Mouse (Mus musculus): Measurements from ENCODE around the gene Slc41a1. TPM values are rescaled to one million over a fixed set of nuclear protein-coding genes. Genes with fewer than 3 reads are reported as not detected.

The Slc41a1 gene
- total and polyA plus RNA-seq, 3 experiments = 43.4 to 69.5 (median 65.9) TPM

DNA sequence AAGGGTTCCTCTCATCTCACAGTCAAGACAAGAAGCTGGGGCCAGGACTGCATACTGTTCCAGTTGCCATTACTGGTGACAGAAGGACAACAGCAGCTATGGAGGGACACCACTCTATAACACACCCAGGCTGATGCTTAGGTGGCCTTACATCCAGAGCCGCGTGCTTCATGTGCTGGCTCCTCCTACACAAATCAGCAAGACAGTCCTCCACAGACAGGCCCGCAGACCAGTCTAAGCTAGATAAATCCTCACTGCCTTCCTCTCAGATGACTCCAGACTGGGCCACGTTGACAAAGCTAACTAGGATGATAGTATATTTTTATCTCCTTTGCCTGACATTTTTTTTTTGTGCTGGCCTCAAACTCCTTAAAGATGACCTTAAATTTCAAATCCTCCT is 34.5 kb downstream of the Slc41a1 start:
- TF ChIP-seq POLR2A (IDR thresholded peaks at IDR 0.05; ENCODE audit: insufficient read depth, low read depth, low read length) = no peak
- no peak for TF ChIP-seq CTCF (IDR thresholded peaks at IDR 0.05)
- TF ChIP-seq EP300 (IDR thresholded peaks at IDR 0.05; ENCODE audit: insufficient read depth, low read depth, low read length) = no peak

DNA sequence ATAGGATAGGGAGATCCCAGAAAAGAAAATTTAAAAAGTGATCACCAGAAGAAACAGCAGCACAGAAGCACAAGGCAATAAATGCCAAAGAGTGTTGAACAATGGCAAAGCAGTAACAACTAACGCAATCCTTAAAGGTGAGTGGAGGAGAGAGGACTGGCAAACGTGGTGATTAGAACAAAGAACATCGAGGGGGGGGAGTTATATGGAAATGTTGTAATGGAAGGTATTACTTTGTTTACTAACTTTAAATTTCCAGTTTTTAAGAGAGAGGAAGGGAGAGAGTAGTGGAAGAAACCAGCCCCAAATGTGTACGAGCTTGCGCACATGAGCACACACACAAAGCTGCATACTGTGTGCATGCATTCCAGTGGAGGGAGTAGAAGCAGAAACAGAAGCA is 38.3 kb downstream of the Slc41a1 start:
- TF ChIP-seq CTCF (IDR thresholded peaks at IDR 0.05) (no peak), EP300 (IDR thresholded peaks at IDR 0.05; ENCODE audit: insufficient read depth, low read depth, low read length) (no peak), POLR2A (IDR thresholded peaks at IDR 0.05; ENCODE audit: insufficient read depth, low read depth, low read length) (no peak)
- Histone ChIP-seq H3K27ac (no peak overlapping the region), H3K4me3 (no peak overlapping the region), H3K4me1 (ENCODE audit: control insufficient read depth, insufficient read depth, low read length) (no peaks in the 10 kb centered on the region; the same call in 1 of the 2 replicates), H3K27me3 (ENCODE audit: control insufficient read depth, insufficient read depth, low read length) (no peaks in the 10 kb centered on the region), H3K9ac (ENCODE audit: low read depth, low read length) (no peak overlapping the region), H3K36me3 (ENCODE audit: control insufficient read depth, insufficient read depth, low read length) (no peaks in the 10 kb centered on the region), H3K79me2 (replicated peaks; ENCODE audit: control insufficient read depth, insufficient read depth, low read length) (no peaks in the 10 kb centered on the region)
- intact Hi-C loops (cut with DNase I) = loop anchor here (5.0 kb wide), 1 partner anchor 38 kb away; the partner anchor contains the start of gene Slc41a1
- WGBS = 84% methylated on average over 5 of the region's 5 CpGs
- no peak for DNase-seq

More for the DNA sequence above, 34.5 kb downstream of the Slc41a1 start:
- H3K9ac ChIP-seq (ENCODE audit: low read depth, low read length) = no peak overlapping the region
- no peak for DNase-seq
- 69% methylated on average over 4 of the region's 4 CpGs for WGBS
- no peaks in the 10 kb centered on the region for H3K27me3 ChIP-seq (ENCODE audit: control insufficient read depth, insufficient read depth, low read length)
- no peak overlapping the region for H3K4me3 ChIP-seq
- H3K79me2 ChIP-seq (replicated peaks; ENCODE audit: control insufficient read depth, insufficient read depth, low read length) = no peaks in the 10 kb centered on the region
- H3K27ac ChIP-seq = no peak overlapping the region
- intact Hi-C loops (cut with DNase I) = no loop called here
- no peaks in the 10 kb centered on the region; the same call in 1 of the 2 replicates for H3K4me1 ChIP-seq (ENCODE audit: control insufficient read depth, insufficient read depth, low read length)
- no peaks in the 10 kb centered on the region for H3K36me3 ChIP-seq (ENCODE audit: control insufficient read depth, insufficient read depth, low read length)

GRCm38 (mm10) chr1:131866304-131866999 is 39.2 kb downstream of the Slc41a1 start:
- H3K9ac ChIP-seq (ENCODE audit: low read depth, low read length) = no peak overlapping the region
- no peaks in the 10 kb centered on the region for H3K27me3 ChIP-seq (ENCODE audit: control insufficient read depth, insufficient read depth, low read length)
- H3K36me3 ChIP-seq (ENCODE audit: control insufficient read depth, insufficient read depth, low read length) = no peaks in the 10 kb centered on the region
- H3K79me2 ChIP-seq (replicated peaks; ENCODE audit: control insufficient read depth, insufficient read depth, low read length) = no peaks in the 10 kb centered on the region
- intact Hi-C loops (cut with DNase I) = loop anchor here (5.0 kb wide), 1 partner anchor 39 kb away; the partner anchor contains the start of gene Slc41a1
- DNase-seq = no peak
- no peak overlapping the region; the same call in 1 of the 2 replicates for H3K4me3 ChIP-seq
- H3K27ac ChIP-seq = no peak overlapping the region
- TF ChIP-seq EP300 (IDR thresholded peaks at IDR 0.05; ENCODE audit: insufficient read depth, low read depth, low read length) (no peak), POLR2A (IDR thresholded peaks at IDR 0.05; ENCODE audit: insufficient read depth, low read depth, low read length) (no peak), CTCF (IDR thresholded peaks at IDR 0.05) (no peak)
- H3K4me1 ChIP-seq (ENCODE audit: control insufficient read depth, insufficient read depth, low read length) = no peaks in the 10 kb centered on the region; the same call in 1 of the 2 replicates
- 64% methylated on average over 6 of the region's 6 CpGs for WGBS

- Histone ChIP-seq H3K27ac (peak within 1 kb of the TSS; percentile 93), H3K4me1 (ENCODE audit: control insufficient read depth, insufficient read depth, low read length) (no peaks in the 10 kb centered on the region; the same call in 1 of the 2 replicates), H3K36me3 (ENCODE audit: control insufficient read depth, insufficient read depth, low read length) (no peaks in the 10 kb centered on the region), H3K27me3 (ENCODE audit: control insufficient read depth, insufficient read depth, low read length) (no peaks in the 10 kb centered on the region), H3K9ac (ENCODE audit: low read depth, low read length) (peak within 1 kb of the TSS; percentile 86), H3K79me2 (replicated peaks; ENCODE audit: control insufficient read depth, insufficient read depth, low read length) (no peaks in the 10 kb centered on the region), H3K4me3 (peak within 1 kb of the TSS; percentile 82)
- intact Hi-C loops (cut with DNase I) = loop anchor here (1.0 to 5.0 kb wide), 2 partner anchors 40 to 43 kb away; partner anchors contain the start of genes Nucks1 and Slc41a1
- DNase-seq = peak; percentile 92 to 93
- TF ChIP-seq POLR2A (IDR thresholded peaks at IDR 0.05; ENCODE audit: insufficient read depth, low read depth, low read length) (peak; percentile 73), EP300 (IDR thresholded peaks at IDR 0.05; ENCODE audit: insufficient read depth, low read depth, low read length) (peak; percentile 65; the same call in 1 of the 2 replicates), CTCF (IDR thresholded peaks at IDR 0.05) (peak; percentile 97)
- 1% methylated on average over 46 of the region's 46 CpGs for WGBS
Observed at GRCm38 (mm10) chr1:131867093-131867945, 40.0 kb downstream of the Slc41a1 start, which contains the start of gene Rab29. Gene Rab29, plus strand, starts transcription at chr1:131867224.

DNA sequence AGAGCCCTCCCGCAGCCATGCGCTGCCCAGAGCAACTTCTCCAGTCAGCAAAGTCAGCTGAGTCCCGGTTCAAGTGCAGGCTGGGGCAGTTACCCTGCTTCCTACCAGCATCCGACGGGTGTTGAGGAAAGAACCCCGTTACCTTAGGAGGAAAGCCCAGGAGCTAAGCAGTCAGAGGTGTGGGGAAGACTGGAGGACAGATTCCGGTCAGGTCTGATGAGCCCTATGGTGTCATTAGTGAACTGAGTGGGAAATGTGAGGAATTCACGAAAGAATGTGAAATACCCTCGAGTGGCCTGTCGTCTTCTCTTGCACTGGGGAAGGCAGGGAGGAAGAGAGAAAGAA is 40.6 kb downstream of the Slc41a1 start:
- Histone ChIP-seq H3K4me1 (ENCODE audit: control insufficient read depth, insufficient read depth, low read length) (no peaks in the 10 kb centered on the region; the same call in 1 of the 2 replicates), H3K9ac (ENCODE audit: low read depth, low read length) (peak overlapping the region; percentile 86), H3K27ac (peak overlapping the region; percentile 93), H3K27me3 (ENCODE audit: control insufficient read depth, insufficient read depth, low read length) (no peaks in the 10 kb centered on the region), H3K79me2 (replicated peaks; ENCODE audit: control insufficient read depth, insufficient read depth, low read length) (no peaks in the 10 kb centered on the region), H3K4me3 (peak overlapping the region; percentile 82), H3K36me3 (ENCODE audit: control insufficient read depth, insufficient read depth, low read length) (no peaks in the 10 kb centered on the region)
- WGBS = 11% methylated on average over 10 of the region's 10 CpGs
- TF ChIP-seq CTCF (IDR thresholded peaks at IDR 0.05) (no peak), POLR2A (IDR thresholded peaks at IDR 0.05; ENCODE audit: insufficient read depth, low read depth, low read length) (no peak), EP300 (IDR thresholded peaks at IDR 0.05; ENCODE audit: insufficient read depth, low read depth, low read length) (no peak)
- intact Hi-C loops (cut with DNase I) = loop anchor here (1.0 to 5.0 kb wide), 2 partner anchors 41 to 42 kb away; partner anchors contain the start of genes Nucks1 and Slc41a1
- DNase-seq = peak in 1 of 2 experiments; percentile 29
